Mouse (Mus musculus): ENCODE data around the gene Prkn. TPM values are rescaled to one million over a fixed set of nuclear protein-coding genes. Genes with fewer than 3 reads are reported as not detected.

Gene Prkn
- polyA plus RNA-seq, 1 experiment: not detected

GRCm38 (mm10) chr17:12061381-12061780 is 1221.2 kb downstream of the Prkn start:
- Histone ChIP-seq H3K79me2 (ENCODE audit: control insufficient read depth, insufficient read depth) (no peaks in the 10 kb centered on the region), H3K79me3 (ENCODE audit: low read depth) (no peaks in the 10 kb centered on the region), H3K27me3 (ENCODE audit: control insufficient read depth, insufficient read depth, insufficient read length) (no peaks in the 10 kb centered on the region), H3ac (ENCODE audit: control insufficient read depth, insufficient read length, low read depth) (no peak overlapping the region), H3K36me3 (ENCODE audit: control insufficient read depth, insufficient read depth) (no peaks in the 10 kb centered on the region), H3K4me3 (ENCODE audit: insufficient read depth, poor library complexity, severe bottlenecking) (no peak overlapping the region)
- TF ChIP-seq CTCF (IDR thresholded peaks at IDR 0.05; ENCODE audit: control insufficient read depth, insufficient read depth, insufficient read length): no peak
- no peak for TF ChIP-seq MYOD1 (IDR thresholded peaks at IDR 0.05; ENCODE audit: control insufficient read depth, insufficient read length, low read depth)
- TF ChIP-seq MAX (IDR thresholded peaks at IDR 0.05): no peak
- TF ChIP-seq CEBPB (IDR thresholded peaks at IDR 0.05; ENCODE audit: low read depth): no peak
- TF ChIP-seq USF1 (IDR thresholded peaks at IDR 0.05; ENCODE audit: low read depth): no peak
- no peak for TF ChIP-seq MYOG (IDR thresholded peaks at IDR 0.05; ENCODE audit: control insufficient read depth, extremely low read depth, insufficient read length)
- TF ChIP-seq FOSL1 (IDR thresholded peaks at IDR 0.05; ENCODE audit: insufficient read depth, low read length, poor library complexity, severe bottlenecking): no peak

- H3K79me3 ChIP-seq (ENCODE audit: low read depth): no peaks in the 10 kb centered on the region
- no peaks in the 10 kb centered on the region for H3K27me3 ChIP-seq (ENCODE audit: control insufficient read depth, insufficient read depth, insufficient read length)
- H3K4me3 ChIP-seq (ENCODE audit: insufficient read depth, poor library complexity, severe bottlenecking): no peak overlapping the region
- no peaks in the 10 kb centered on the region for H3K79me2 ChIP-seq (ENCODE audit: control insufficient read depth, insufficient read depth)
- no peaks in the 10 kb centered on the region for H3K36me3 ChIP-seq (ENCODE audit: control insufficient read depth, insufficient read depth)
- TF ChIP-seq MAX (IDR thresholded peaks at IDR 0.05) (no peak), CEBPB (IDR thresholded peaks at IDR 0.05; ENCODE audit: low read depth) (no peak)
- no peak overlapping the region for H3ac ChIP-seq (ENCODE audit: control insufficient read depth, insufficient read length, low read depth)
These were observed 1222.7 kb downstream of the Prkn start for GRCm38 (mm10) chr17:12062861-12063260.

GRCm38 (mm10) chr17:12063533-12063932 is 1223.3 kb downstream of the Prkn start:
- H3ac ChIP-seq (ENCODE audit: control insufficient read depth, insufficient read length, low read depth): no peak overlapping the region
- H3K4me3 ChIP-seq (ENCODE audit: insufficient read depth, poor library complexity, severe bottlenecking): no peak overlapping the region
- H3K79me3 ChIP-seq (ENCODE audit: low read depth): no peaks in the 10 kb centered on the region
- H3K27me3 ChIP-seq (ENCODE audit: control insufficient read depth, insufficient read depth, insufficient read length): no peaks in the 10 kb centered on the region
- TF ChIP-seq CEBPB (IDR thresholded peaks at IDR 0.05; ENCODE audit: low read depth) (no peak), CTCF (IDR thresholded peaks at IDR 0.05; ENCODE audit: control insufficient read depth, insufficient read depth, insufficient read length) (no peak), USF1 (IDR thresholded peaks at IDR 0.05; ENCODE audit: low read depth) (no peak)
- H3K36me3 ChIP-seq (ENCODE audit: control insufficient read depth, insufficient read depth): no peaks in the 10 kb centered on the region
- no peaks in the 10 kb centered on the region for H3K79me2 ChIP-seq (ENCODE audit: control insufficient read depth, insufficient read depth)

- Histone ChIP-seq H3K36me3 (ENCODE audit: control insufficient read depth, insufficient read depth) (no peaks in the 10 kb centered on the region), H3K27me3 (ENCODE audit: control insufficient read depth, insufficient read depth, insufficient read length) (no peaks in the 10 kb centered on the region), H3K79me3 (ENCODE audit: low read depth) (no peaks in the 10 kb centered on the region), H3ac (ENCODE audit: control insufficient read depth, insufficient read length, low read depth) (no peak overlapping the region), H3K79me2 (ENCODE audit: control insufficient read depth, insufficient read depth) (no peaks in the 10 kb centered on the region), H3K4me3 (ENCODE audit: insufficient read depth, poor library complexity, severe bottlenecking) (no peak overlapping the region)
- TF ChIP-seq FOSL1 (IDR thresholded peaks at IDR 0.05; ENCODE audit: insufficient read depth, low read length, poor library complexity, severe bottlenecking) (no peak), CEBPB (IDR thresholded peaks at IDR 0.05; ENCODE audit: low read depth) (no peak), CTCF (IDR thresholded peaks at IDR 0.05; ENCODE audit: control insufficient read depth, insufficient read depth, insufficient read length) (no peak), MYOD1 (IDR thresholded peaks at IDR 0.05; ENCODE audit: control insufficient read depth, insufficient read length, low read depth) (no peak), MAX (IDR thresholded peaks at IDR 0.05) (no peak), USF1 (IDR thresholded peaks at IDR 0.05; ENCODE audit: low read depth) (no peak), MYOG (IDR thresholded peaks at IDR 0.05; ENCODE audit: control insufficient read depth, extremely low read depth, insufficient read length) (no peak)
These were observed 1225.9 kb downstream of the Prkn start for GRCm38 (mm10) chr17:12066054-12066453.

- Histone ChIP-seq H3ac (ENCODE audit: control insufficient read depth, insufficient read length, low read depth) (no peak overlapping the region), H3K79me2 (ENCODE audit: control insufficient read depth, insufficient read depth) (no peaks in the 10 kb centered on the region), H3K36me3 (ENCODE audit: control insufficient read depth, insufficient read depth) (no peaks in the 10 kb centered on the region), H3K27me3 (ENCODE audit: control insufficient read depth, insufficient read depth, insufficient read length) (no peaks in the 10 kb centered on the region), H3K4me3 (ENCODE audit: insufficient read depth, poor library complexity, severe bottlenecking) (no peak overlapping the region), H3K79me3 (ENCODE audit: low read depth) (no peaks in the 10 kb centered on the region)
- TF ChIP-seq CEBPB (IDR thresholded peaks at IDR 0.05; ENCODE audit: low read depth): no peak
- TF ChIP-seq MYOG (IDR thresholded peaks at IDR 0.05; ENCODE audit: control insufficient read depth, extremely low read depth, insufficient read length): no peak
- TF ChIP-seq USF1 (IDR thresholded peaks at IDR 0.05; ENCODE audit: low read depth): no peak
- TF ChIP-seq MAX (IDR thresholded peaks at IDR 0.05): no peak
- no peak for TF ChIP-seq MYOD1 (IDR thresholded peaks at IDR 0.05; ENCODE audit: control insufficient read depth, insufficient read length, low read depth)
- no peak for TF ChIP-seq CTCF (IDR thresholded peaks at IDR 0.05; ENCODE audit: control insufficient read depth, insufficient read depth, insufficient read length)
- no peak for TF ChIP-seq FOSL1 (IDR thresholded peaks at IDR 0.05; ENCODE audit: insufficient read depth, low read length, poor library complexity, severe bottlenecking)
These were observed 1236.6 kb downstream of the Prkn start for GRCm38 (mm10) chr17:12076816-12077215.

GRCm38 (mm10) chr17:12080656-12081495 is 1240.7 kb downstream of the Prkn start:
- Histone ChIP-seq H3K27me3 (ENCODE audit: control insufficient read depth, insufficient read depth, insufficient read length) (no peaks in the 10 kb centered on the region), H3K36me3 (ENCODE audit: control insufficient read depth, insufficient read depth) (no peaks in the 10 kb centered on the region), H3K79me2 (ENCODE audit: control insufficient read depth, insufficient read depth) (no peaks in the 10 kb centered on the region)

More at GRCm38 (mm10) chr17:12080656-12081495, 1240.7 kb downstream of the Prkn start:
- TF ChIP-seq CTCF (IDR thresholded peaks at IDR 0.05; ENCODE audit: control insufficient read depth, insufficient read depth, insufficient read length): no peak
- no peak for TF ChIP-seq CEBPB (IDR thresholded peaks at IDR 0.05; ENCODE audit: low read depth)
- TF ChIP-seq USF1 (IDR thresholded peaks at IDR 0.05; ENCODE audit: low read depth): no peak
- no peak for TF ChIP-seq FOSL1 (IDR thresholded peaks at IDR 0.05; ENCODE audit: insufficient read depth, low read length, poor library complexity, severe bottlenecking)
- no peak for TF ChIP-seq MYOD1 (IDR thresholded peaks at IDR 0.05; ENCODE audit: control insufficient read depth, insufficient read length, low read depth)
- TF ChIP-seq MYOG (IDR thresholded peaks at IDR 0.05; ENCODE audit: control insufficient read depth, extremely low read depth, insufficient read length): no peak
- no peak for TF ChIP-seq MAX (IDR thresholded peaks at IDR 0.05)
- Histone ChIP-seq H3K4me3 (ENCODE audit: insufficient read depth, poor library complexity, severe bottlenecking) (no peak overlapping the region), H3ac (ENCODE audit: control insufficient read depth, insufficient read length, low read depth) (no peak overlapping the region), H3K79me3 (ENCODE audit: low read depth) (no peaks in the 10 kb centered on the region)
